Mouse (Mus musculus): ENCODE results near the gene Stim1.

GRCm38 (mm10) chr7:102369661-102370060 is 102.1 kb downstream of the Stim1 start:
- TF ChIP-seq SRF (IDR thresholded peaks at IDR 0.05; ENCODE audit: control insufficient read depth, insufficient read length, low read depth) (no peak), MAX (IDR thresholded peaks at IDR 0.05; ENCODE audit: low read depth) (no peak), POLR2A (IDR thresholded peaks at IDR 0.05; ENCODE audit: insufficient read length, low read depth) (no peak), MYOD1 (IDR thresholded peaks at IDR 0.05; ENCODE audit: control insufficient read depth in 1 of 3, insufficient read length in 2 of 3, low read depth in 2 of 3) (no peak), USF1 (IDR thresholded peaks at IDR 0.05; ENCODE audit: low read depth) (no peak), MYOG (IDR thresholded peaks at IDR 0.05; ENCODE audit: control insufficient read depth in 1 of 3, insufficient read depth in 1 of 3, insufficient read length in 2 of 3, low read depth in 2 of 3) (no peak), TCF12 (IDR thresholded peaks at IDR 0.05; ENCODE audit: insufficient read depth, poor library complexity, severe bottlenecking) (no peak)

Measured in myocyte (in vitro differentiated cells).